Mouse (Mus musculus): ENCODE data around the gene Rgs6.

DNA sequence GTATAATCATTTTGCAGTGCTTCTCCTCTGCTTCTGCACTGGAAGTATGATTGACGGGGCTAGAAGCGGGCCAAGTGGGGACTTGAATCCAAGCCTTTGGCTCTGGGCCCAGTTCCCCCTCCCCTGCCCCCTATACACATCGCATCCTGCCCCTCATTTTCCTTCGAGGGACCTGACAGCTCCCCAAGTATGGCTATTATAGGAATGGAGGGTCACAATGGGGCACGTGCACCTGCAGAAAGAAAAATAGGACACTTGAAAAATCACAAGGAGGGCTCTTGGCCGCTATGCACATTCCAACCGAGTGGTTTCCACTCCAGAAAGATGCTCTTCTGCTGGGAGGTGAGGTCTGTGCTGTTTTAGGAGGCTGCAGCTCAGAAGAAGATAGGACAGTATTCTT is 538.8 kb downstream of the Rgs6 start:
- TF ChIP-seq CTCF (conservative IDR thresholded peaks at IDR 0.05; ENCODE audit: low read length) = no peak
- TF ChIP-seq NANOG (IDR thresholded peaks at IDR 0.05; ENCODE audit: borderline replicate concordance, low read length) = no peak
- no peak for TF ChIP-seq POU5F1 (IDR thresholded peaks at IDR 0.05; ENCODE audit: borderline replicate concordance, low read length)

Data from E14TG2a.4 (cell line).